Mouse (Mus musculus) embryo, embryonic 11.5 days (tissue): ENCODE measurements around the gene Fndc3b.

ENCODE experiments used
- DNase-seq: peaks from one replicate; pipeline ENCODE4 v3.0.0-alpha.2; 2012; ENCODE audit warnings: low read depth, low spot score

Gene Fndc3b

DNA sequence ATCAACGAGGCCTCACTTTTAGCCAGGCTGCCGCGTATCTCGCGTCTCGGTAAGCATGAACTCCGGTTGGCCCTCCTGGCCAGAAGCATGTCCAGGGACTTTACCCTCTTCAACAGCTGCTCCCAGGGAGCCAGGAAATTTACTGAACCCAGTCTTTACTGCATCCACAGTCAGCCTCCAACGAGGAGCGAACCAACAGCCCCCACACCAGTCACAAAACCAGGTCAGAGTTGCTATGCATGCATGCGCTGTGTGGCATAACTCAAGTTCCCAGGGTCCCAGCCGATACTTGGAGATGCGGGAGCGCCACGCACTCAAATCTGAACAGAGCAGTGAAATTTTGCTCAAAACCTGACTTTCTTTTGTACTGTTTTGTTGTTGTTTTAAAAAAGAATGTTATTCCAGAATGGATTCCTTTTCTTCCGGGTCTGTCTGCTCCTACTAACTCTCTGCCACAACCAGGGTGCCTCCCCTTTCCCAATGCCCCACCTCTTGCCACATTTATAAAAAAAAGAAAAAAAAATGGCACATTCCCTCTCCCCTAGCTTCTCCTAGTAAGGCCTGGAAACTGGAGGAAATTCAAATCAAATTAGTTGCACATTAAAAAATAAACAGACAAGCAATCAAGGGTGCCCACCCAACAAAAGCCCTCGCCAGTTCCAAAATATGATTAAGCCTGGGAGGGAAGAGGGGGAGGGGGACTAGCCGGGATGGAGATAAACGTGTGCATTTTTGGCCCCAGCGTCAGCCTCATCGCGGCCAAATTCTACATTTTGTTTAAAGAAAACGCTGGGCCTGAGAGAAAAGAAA is 1.8 kb downstream of the Fndc3b start:
- no peak for DNase-seq

DNA sequence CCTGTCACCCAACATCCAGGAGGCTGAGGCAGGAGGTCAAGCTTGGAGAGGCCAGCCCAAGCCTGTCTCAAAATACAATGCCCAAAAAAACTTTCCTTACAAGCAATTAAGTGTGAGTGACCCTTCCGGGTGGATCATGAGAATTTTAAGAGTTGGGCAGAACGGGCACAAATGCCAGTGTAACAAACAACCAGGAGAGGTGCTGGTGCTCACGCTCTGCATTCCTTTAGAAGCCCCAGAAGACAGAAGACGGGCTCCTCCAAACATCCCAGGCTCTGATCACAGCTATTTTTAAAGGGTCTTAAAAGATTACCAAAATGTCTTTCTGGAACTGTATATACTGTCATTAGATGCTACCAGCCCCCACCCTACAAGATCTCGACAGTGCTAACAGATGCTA is 2.5 kb downstream of the Fndc3b start:
- DNase-seq: no peak

DNA sequence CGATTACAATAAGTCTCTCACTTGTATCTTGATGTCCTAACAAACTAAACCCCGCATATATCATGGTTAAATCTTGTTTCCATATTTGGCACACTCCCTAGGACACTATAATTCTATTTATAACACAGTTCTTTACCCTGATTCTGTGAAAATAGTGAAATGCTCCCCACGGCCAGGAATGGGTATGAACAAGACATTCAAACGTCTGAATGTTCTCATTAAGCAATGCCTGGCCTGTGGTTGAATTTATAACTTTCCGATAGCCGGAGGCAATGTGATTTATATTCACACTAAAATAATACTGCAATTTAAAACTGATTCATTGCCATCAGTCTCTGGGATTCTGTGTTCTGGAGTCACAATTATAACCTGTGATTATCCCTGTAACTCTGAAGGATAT is 5.3 kb downstream of the Fndc3b start:
- DNase-seq: no peak

DNA sequence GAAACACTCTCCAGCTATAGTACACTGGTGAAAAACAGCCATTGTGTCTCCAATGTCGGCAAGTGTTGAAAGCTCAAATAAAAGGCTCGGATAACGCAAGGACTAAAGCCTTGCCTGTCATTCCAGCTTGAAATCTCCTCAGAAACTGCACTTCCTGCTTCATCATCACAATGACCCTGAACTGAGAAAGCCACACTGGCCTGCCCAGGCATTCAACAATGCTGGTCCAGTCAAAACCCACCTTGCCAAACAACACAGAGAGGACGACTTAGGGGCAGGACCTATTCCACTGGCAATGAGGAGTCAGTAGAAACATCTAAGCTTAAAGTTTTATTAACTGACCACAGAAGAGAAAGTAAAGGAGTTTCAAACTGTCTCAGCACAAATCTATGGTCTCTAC is 6.1 kb downstream of the Fndc3b start:
- DNase-seq: no peak

DNA sequence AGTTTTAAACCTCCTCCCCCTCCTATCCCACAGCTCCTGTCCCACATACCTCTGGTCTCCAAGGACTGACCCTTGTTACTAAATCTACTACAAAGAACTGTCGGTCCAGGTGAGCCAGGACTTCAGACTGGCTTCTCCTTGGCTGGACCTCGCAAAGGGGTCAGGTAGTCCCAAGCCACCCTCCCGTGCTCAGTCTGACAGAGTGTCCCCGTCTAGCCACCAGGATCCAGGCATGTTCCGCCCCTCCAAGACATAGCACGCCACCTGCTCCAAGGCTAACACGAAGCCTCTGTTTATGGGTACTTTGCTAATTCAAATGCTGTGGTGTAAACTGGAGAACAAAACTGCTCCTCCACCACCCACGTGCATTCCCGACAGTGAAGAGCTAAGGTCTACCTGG is 6.5 kb downstream of the Fndc3b start:
- no peak for DNase-seq

DNA sequence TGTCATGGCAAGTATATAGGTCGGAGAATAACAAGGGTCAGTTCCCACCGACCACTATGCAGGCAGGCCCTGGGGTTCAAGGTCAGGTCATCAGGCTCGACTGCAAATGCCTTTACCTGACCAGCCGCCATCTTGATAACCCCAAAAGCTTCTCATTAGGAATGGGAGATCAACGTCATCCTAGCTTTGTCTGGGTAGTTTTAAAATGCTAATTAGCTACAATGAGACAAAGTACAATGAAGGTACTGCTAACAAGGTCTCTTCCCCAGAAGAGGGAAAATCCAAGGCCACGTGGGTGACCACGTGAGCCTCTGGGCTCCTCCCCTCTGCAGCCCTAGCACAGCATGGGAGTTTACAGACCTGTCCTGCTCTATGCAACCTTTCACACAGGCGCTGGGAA is 7.6 kb downstream of the Fndc3b start:
- DNase-seq: no peak

DNA sequence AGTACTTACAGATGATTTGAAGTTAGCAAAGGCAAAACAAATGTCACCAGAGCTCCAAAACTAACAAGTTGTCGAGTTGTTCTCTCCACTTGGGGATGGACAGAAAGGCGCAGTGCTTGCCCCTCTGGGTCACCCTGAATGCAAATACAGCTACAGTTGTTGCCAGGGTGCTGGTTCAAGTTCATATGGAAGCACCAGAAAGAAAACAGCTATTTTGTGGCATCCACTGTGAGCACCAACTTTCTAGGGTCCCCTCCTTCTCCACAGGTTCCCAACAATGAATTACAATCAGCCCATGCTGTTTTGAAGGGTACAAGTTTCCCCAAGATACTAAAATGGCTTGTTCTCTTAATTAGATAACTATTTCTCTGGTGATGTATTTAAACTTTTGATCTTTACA is 8.0 kb downstream of the Fndc3b start:
- no peak for DNase-seq

DNA sequence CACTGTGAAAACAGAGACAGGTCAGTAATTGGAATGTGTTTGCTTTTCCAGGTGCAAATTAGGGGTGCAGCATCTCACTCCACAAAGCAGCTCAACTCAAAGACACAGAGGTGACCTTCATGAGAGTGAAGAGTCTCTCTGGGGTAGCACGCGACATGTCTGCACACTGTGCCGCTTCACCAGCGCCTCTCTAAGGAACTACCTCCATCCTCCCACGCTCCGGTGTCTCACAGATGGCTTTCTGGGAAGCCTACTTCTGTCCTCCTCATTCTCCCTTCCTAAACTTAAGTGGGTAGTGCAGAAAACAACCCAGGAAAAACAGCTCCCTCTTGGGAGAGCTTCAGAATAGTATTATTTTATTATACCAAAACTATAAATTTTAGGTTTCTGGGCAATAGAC is 12.4 kb downstream of the Fndc3b start:
- DNase-seq: no peak

DNA sequence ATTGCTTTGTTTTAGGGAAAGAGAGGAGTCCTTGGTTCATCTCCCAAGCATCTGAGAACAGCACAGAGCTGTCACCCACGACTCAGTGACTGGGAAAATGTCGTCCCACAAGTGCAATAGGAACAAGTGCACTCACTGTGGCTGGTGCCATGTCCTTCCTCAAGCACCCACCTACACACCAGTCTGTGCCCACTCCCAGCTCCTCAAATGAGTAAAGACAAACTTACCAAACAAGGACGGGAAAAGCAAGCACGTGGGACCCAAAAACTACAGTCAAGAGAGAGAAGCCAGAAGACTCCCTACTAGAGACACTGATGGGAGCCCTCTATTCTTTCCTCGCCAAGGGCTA is 14.7 kb downstream of the Fndc3b start:
- no peak for DNase-seq

DNA sequence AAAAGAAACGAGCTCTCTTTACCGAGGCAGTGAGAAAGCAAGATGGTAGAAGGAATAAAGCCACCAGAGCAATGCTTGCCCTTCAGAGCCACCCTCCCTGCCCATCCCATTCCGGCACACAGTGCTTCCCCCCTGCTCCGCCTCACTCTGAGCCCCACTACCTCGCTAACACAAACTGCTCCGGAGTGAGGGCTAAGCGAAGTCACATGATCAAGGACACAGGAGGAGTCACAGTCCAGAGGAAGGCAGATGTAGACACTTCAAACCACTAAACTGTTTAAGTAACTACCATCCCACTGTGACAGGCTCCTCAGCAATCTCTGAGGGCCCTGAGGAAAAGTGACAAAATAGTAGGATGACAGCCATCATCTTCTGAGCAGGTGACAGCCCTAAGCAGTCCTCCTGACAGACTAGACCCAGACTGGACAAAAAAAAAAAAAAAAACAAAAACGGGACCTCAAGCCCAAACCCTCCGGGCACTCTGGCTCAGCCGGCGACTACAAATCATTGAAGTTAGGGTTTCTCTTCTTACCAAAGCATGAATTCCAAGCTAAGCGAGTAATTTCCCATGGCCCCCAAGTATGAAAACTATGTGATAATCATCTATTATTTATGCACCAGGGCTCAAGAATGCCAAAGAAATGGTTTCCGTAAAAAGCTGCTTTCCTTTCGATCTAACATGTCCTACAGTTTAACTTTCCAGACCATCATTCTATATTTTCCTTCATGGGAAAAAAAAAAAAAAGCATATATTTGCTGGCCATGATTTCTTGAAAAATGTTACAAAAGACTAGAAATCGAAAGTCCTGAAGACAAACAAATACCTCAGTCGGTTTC is 15.3 kb downstream of the Fndc3b start:
- DNase-seq: no peak

DNA sequence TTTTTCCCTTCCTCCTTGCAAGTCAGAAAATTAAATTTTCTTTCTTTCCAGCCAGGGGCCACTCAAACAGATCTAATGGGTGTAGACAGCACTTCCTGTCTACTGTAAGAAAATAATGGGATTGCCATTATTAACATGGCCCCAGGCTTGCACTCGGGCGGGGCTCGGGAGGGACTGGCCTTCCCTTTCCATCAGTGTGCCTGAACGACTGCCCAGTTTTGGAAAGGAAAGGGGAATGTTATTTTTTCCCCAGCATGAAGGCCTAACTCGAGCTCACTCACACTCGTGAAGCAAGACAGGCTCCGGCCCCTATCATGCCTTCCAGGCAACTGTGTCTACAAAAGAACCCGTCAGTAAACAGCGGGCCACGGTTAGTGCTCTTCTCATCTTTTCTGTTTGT is 16.5 kb downstream of the Fndc3b start:
- no peak for DNase-seq

DNA sequence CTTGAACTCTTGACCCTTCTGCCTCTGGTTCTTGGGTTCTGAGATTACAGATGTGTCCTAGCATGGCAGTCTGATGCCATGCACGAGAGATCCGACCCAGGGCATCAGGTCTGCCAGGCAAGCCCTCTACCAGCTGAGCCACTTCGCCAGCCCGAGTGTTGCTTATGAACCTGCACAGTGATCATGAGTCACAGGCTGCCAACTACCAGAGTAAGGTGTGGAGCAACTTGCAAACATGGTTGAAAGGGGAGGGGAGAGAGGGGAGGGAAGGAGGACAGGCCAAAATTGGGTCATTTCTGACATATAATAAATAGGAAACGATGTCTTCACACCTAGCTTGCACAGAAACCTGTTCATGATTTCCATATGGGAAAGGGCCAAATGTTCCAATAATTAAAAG is 17.0 kb downstream of the Fndc3b start:
- no peak for DNase-seq

DNA sequence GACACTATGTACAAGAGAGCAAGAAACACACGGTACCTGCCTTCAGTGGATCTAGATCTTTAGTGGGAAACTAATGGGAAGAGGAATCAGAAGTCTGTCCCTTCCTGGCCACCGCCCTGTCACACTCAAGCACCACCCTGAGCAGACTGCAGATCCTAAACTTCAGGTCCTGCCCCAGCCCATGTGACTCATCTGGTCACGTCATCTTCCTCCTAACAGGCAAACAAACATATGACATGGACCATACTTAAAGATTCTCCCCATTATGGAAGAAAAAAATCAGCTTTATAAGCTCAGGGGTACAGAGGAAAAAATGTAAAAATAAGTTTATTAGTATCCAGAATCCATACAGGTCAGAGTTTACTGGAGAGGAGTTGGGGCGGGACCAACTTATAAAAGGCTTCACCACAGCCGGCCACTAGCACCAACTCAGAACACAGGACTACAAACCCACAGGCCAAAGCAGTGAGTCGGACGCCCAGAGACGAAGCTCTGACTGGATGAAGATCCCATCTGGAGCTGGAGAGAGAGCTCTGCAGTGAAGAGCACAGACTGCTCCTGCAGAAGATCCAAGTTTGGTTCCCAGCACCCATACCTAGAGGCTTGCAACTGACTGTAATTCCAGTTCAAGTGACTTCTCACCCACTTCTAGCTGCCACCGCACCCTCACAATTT is 19.5 kb downstream of the Fndc3b start:
- DNase-seq: no peak

DNA sequence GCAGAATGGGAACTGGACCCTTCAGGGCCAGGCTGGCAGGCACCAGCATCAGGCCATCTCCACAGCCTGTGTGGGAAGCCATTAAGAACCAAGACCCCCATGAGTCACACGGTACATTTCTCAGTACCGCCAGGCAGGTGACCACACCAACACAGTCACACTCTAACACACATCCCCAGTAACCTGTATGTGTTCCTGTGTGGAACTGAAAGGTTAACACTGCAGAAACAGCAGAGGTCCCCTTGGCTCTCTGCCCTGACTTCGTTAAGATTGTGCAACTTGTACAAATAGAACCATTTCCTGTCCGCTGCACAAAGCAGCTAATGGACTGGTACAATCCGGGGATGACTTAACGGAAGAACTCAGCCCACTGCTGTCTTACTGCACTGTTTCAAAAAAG is 21.1 kb downstream of the Fndc3b start:
- no peak for DNase-seq

DNA sequence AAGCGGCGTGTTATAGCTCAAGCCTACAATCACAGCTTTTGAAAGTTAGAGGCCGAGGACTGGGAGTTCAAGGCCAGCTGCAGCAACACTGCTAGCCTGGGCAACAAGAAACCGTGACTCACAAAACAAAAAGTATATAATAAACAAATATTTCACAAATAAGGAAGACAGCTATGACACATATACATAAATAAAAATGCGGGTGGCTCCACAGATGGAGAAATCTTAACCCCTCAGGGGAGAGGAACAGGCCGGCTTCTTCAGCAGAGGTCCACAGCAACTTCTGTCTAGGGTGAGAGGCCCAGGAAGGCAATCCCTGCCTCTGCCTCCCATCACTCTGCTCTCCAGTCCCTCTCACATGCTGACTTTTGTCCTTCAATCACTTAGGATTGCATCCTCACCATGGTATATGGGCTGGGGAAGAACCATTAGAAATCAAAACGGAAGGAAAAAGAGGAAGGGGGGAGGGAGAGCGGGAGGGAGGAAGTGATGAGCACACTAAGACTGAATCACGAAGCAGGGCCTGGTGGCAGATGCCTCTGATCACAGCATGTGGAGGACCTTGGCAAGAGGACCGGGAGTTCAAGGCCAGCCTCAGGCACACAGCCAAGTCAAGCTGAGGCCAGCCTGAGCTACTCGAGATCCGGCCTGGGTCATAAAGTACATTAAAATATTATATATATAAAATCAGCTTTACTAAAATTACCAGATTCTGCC is 21.8 kb downstream of the Fndc3b start:
- no peak for DNase-seq

DNA sequence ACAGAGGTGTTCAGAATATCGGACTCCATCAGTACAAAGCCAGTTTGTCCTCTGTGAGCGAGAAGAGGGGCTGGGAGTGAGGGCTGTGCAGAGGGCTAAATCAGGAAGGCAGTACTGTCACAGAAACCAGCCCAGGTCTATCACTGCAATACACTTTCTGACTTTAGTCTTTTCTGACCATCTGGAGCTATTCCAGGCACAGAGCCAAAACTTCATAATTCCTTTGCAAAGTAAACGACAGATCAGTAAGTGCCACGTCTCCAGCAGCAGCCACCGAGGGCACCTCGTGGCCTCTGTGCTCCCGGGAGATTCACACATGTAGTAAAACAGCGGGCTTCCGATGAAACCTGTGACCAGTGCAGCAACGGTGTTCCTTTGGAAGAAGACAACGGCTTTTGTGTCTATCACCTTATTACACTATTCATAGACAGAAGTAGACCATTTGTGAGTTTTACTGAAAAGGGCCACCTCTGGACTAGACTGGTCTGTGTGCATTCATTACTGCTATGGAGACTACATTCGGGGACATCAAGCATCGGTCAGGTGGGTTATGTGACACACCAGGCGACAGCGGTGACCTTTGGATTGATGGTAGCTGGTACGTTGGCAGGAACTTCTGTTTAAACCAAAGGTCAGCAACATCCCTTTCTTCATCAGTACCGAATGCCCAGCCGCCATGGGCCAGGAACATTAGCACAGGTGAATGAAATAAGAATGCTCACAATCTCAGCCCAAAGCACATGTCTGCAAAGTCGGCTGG is 24.2 kb downstream of the Fndc3b start:
- DNase-seq: no peak

DNA sequence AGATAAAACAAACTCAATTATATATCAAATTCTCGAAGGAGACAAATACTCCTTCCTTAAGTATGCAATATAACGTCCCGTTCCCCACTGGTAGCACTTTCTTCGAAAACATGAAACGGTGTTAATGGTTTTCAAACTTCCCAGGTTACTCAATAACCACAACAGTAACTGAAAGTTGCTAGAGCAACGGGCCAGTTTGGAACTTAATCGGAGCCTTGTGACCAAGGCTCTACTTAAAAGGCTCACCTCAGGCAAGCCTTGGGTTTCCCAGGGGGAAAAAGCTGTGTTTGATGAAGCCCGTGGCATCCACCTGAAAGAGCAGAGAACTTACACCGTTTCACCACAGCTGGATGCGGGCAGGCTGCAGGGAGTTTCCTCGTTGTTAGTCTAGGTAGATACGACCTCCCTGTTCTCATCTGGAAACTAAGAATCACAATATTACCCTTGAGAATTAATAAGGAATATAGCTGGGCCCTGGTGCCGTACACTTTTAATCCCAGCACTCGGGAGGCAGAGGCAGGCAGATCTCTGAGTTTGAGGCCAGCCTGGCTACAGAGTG is 25.4 kb downstream of the Fndc3b start:
- no peak for DNase-seq

DNA sequence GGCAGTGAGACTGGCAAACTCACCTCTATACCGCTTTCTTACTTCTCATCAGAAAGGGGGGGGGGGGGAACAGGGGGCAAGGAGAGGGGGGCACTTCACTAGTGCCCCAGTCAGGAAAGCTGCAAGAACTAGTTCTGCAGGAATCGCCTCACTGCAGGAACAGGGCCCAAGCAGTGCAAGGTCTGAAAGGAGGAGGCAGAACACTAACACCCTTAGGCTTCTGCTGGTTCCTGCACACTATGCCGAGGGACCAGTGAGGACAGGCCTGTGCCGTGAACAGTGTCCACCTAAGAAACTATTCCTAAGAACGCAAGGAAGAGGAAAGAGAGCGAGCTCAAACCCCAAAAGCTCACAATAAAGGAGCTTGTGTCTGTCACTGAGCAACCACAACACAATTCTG is 26.0 kb downstream of the Fndc3b start:
- DNase-seq: no peak

DNA sequence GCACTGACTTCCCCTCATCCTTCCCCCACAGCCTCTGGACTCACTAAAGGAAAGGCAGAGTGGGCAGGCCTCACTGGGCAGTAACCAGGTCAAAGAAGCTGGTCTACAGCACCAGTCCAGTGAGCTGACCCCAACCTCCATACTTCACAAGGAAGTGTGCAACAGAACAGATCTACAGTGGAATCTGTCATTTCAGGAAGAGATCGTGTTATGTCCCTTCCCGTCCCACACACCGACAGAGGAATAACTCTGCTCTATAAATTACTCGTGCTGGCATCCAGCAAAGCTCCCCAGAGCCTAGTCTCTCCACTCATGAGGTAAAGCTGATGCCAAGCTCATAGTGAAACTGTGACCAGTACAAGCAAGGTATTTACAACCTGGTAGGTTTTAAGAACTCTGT is 27.7 kb downstream of the Fndc3b start:
- DNase-seq: no peak

DNA sequence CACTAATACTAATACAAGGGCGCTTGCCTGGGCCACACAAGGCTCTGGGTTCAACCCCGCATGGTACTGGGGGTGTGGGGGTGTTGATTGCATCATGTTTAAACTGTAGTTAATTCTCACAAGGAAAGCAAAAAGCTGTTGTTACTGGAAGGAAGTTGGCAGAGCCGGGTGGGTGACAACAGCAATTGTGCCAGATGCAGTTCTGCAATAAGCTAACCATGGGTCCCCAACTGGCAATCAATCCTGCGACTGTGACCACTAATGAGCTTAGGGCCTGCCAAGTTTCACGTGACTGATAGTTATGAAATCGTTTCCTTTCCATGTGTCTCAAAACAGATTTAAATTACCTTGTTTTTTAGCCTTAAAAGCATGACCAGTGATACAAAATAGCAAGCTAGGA is 33.5 kb downstream of the Fndc3b start:
- no peak for DNase-seq

DNA sequence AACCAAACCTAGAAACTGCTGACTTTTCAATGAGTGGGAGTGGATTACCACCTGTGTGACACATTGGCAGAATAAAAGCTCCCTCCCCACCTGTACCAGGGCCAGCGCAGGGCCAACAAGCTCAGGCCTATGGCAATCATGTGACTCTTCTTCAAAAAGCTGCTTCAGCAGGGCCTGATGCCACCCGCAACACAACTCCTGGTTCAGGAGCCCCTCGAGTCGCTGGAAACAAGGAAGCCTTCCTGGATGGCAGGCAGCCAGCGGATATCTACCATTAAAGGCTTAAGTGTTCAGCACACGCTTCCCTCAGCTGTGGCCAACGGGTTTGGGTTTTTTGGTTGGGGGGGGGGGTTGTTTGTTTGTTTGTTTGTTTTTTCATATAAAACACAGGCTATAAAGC is 37.4 kb downstream of the Fndc3b start:
- DNase-seq: no peak
